Mouse (Mus musculus): Measurements from ENCODE around the gene Cfhr1.

Gene Cfhr1

GRCm38 (mm10) chr1:139560024-139560423 lies at the start of gene Cfhr1:
Gene Cfhr1 (minus strand): TSS chr1:139560272.
- in situ Hi-C loops (cut with MboI, MseI) = no loop called here

- in situ Hi-C loops (cut with MboI, MseI) = no loop called here
Measured at GRCm38 (mm10) chr1:139551311-139551710, 8.8 kb downstream of the Cfhr1 start.

- in situ Hi-C loops (cut with MboI, MseI) = no loop called here
Measured at GRCm38 (mm10) chr1:139548536-139548935, 11.5 kb downstream of the Cfhr1 start.

- in situ Hi-C loops (cut with MboI, MseI) = no loop called here
Measured at GRCm38 (mm10) chr1:139514556-139514955, 45.5 kb downstream of the Cfhr1 start.

- in situ Hi-C loops (cut with MboI, MseI) = no loop called here
Measured at GRCm38 (mm10) chr1:139501258-139501752, 58.8 kb downstream of the Cfhr1 start, which contains the start of gene F13b. Gene F13b (plus strand): TSS chr1:139501702.

- in situ Hi-C loops (cut with MboI, MseI) = no loop called here
Measured at GRCm38 (mm10) chr1:139499751-139500150, 60.3 kb downstream of the Cfhr1 start.

All from T-helper 2 cell (primary cell).